Comparison of ENCODE assay signal across 10 mouse cellular contexts in genomic region chr14:79290683-79291425, GRCm38 (mm10). TPM values are rescaled to one million over a fixed set of nuclear protein-coding genes. Genes with fewer than 3 reads are reported as not detected.
A peak's percentile ranks its signal among the peaks of the same experiment; 100 is the strongest.
DNase-seq lines count a peak whose midpoint lies in the region; ATAC-seq and TF ChIP-seq lines count a peak whose summit lies in the region.
"Had no signal": no experiment of that assay in that cellular context is flagged by ENCODE, and none has a peak within 500 bp of the region (broad histone marks: within the 10 kb centered on the region; RNA-seq: fewer than 3 reads in every experiment).

No protein-coding gene starts in this region.

- TF ChIP-seq CTCF in cerebellum, adult 2 months (IDR thresholded peaks at IDR 0.05; ENCODE audit: borderline replicate concordance, insufficient read depth, low read depth, low read length), result no peak

- 52% methylated on average over 15 of the region's 15 CpGs for WGBS in heart, embryonic 11.5 days (ENCODE audit: insufficient replicate concordance)
- WGBS in forebrain, embryonic 13.5 days, result 6% methylated on average over 15 of the region's 15 CpGs
- WGBS in cerebellum, adult 2 months, result 58% methylated on average over 15 of the region's 15 CpGs

- H3K4me3 ChIP-seq in heart, embryonic 11.5 days (ENCODE audit: low read depth, low read length), result no peak overlapping the region
- H3K4me3 ChIP-seq in forebrain, embryonic 13.5 days, result no peak overlapping the region
- H3K4me3 ChIP-seq in cerebellum, adult 2 months (replicated peaks; ENCODE audit: insufficient read depth, low read depth, low read length), result no peak overlapping the region

- H3K4me1 ChIP-seq in heart, embryonic 11.5 days (ENCODE audit: control insufficient read depth, insufficient read depth, low read length), result peaks cover 16% of the 10 kb centered on the region
- H3K4me1 ChIP-seq in forebrain, embryonic 13.5 days, result peaks cover 59% of the 10 kb centered on the region
- peaks cover 8% of the 10 kb centered on the region for H3K4me1 ChIP-seq in cerebellum, adult 2 months (ENCODE audit: control insufficient read depth, insufficient read depth, low read length)

- ATAC-seq in heart, embryonic 11.5 days (replicated peaks; ENCODE audit: insufficient number of reproducible peaks, low FRiP score, low TSS enrichment), result no peak
- peak; percentile 52; the same call in 1 of the 2 replicates for ATAC-seq in forebrain, embryonic 13.5 days
- peak; percentile 16 for ATAC-seq in megakaryocyte progenitor cell, adult 5-6 weeks (replicated peaks; ENCODE audit: poor library complexity)

- H3K9me3 ChIP-seq in heart, embryonic 11.5 days (replicated peaks; ENCODE audit: control insufficient read depth, low read length), result no peaks in the 10 kb centered on the region
- H3K9me3 ChIP-seq in forebrain, embryonic 13.5 days (replicated peaks), result no peaks in the 10 kb centered on the region

- TF ChIP-seq POLR2A in cerebellum, adult 2 months (IDR thresholded peaks at IDR 0.05; ENCODE audit: borderline replicate concordance, insufficient read depth, low read length), result no peak

- no peaks in the 10 kb centered on the region for H3K27me3 ChIP-seq in heart, embryonic 11.5 days (ENCODE audit: control insufficient read depth, insufficient read depth, low read length)
- no peaks in the 10 kb centered on the region for H3K27me3 ChIP-seq in forebrain, embryonic 13.5 days
- no peaks in the 10 kb centered on the region for H3K27me3 ChIP-seq in cerebellum, adult 2 months (ENCODE audit: control insufficient read depth, insufficient read depth, low read length)

- no peak overlapping the region for H3K9ac ChIP-seq in heart, embryonic 11.5 days (ENCODE audit: low read depth, low read length)
- peak overlapping the region; percentile 26; the same call in 1 of the 2 replicates for H3K9ac ChIP-seq in forebrain, embryonic 13.5 days

- no peak for DNase-seq in heart, adult 8-10 months (ENCODE audit: low spot score)
- peak; percentile 40 for DNase-seq in CD4-positive helper T cell, adult 2 months (ENCODE audit: low read depth, low spot score)
- DNase-seq in ovary, postnatal 14 days (ENCODE audit: low spot score), result no peak
- no peak for DNase-seq in Muller cell, postnatal 12 days (ENCODE audit: inconsistent ontology term)
- no peak for DNase-seq in cerebellum, adult 2 months
- DNase-seq: cerebellum, adult 18-20 months had no signal

- H3K4me2 ChIP-seq in heart, embryonic 11.5 days, result 0 out of 2 replicates have a peak overlapping the region, but pooled peaks have one; percentile 3
- peak overlapping the region; percentile 42 for H3K4me2 ChIP-seq in forebrain, embryonic 13.5 days

- no peak overlapping the region for H3K27ac ChIP-seq in heart, embryonic 11.5 days (ENCODE audit: low read depth, low read length)
- peak overlapping the region; percentile 21; the same call in 1 of the 2 replicates for H3K27ac ChIP-seq in forebrain, embryonic 13.5 days
- H3K27ac ChIP-seq in cerebellum, adult 2 months (ENCODE audit: insufficient read depth, low read length), result no peak overlapping the region

- H3K36me3 ChIP-seq in heart, embryonic 11.5 days (ENCODE audit: control insufficient read depth, insufficient read depth, low read length), result no peaks in the 10 kb centered on the region
- peaks cover 10% of the 10 kb centered on the region for H3K36me3 ChIP-seq in forebrain, embryonic 13.5 days (ENCODE audit: poor library complexity, severe bottlenecking)

RNA-seq across cellular contexts. Expression of gene Rgcc, which starts 10.6 kb away (rescaled TPM):
- polyA plus RNA-seq in heart, embryonic 11.5 days (2014; fragmentation: Nextera tagmentation; extraction: Ambion mirVana), result 17.5 and 26.3 TPM in 2 replicates
- 10 to 100 TPM; 34.3 to 72.1 (median 56.2) TPM for total RNA-seq in heart, adult 8-10 months (2022)
- 78.3 and 106 TPM in 2 replicates for polyA plus RNA-seq in forebrain, embryonic 13.5 days (2015; fragmentation: Nextera tagmentation; extraction: Ambion mirVana)
- 183 and 199 TPM in 2 replicates for total RNA-seq in megakaryocyte progenitor cell, adult 5-6 weeks (2015)
- total RNA-seq in megakaryocyte progenitor cell, adult 5-6 weeks (2017), result 212 and 243 TPM in 2 replicates
- polyA plus RNA-seq in cerebellum, adult 2 months (2012; rRNA removed), result 41.5 and 45.1 TPM in 2 replicates

RNA-seq across cellular contexts. Expression of gene Zfp957, which starts 43.7 kb away (rescaled TPM):
- polyA plus RNA-seq in heart, embryonic 11.5 days (2014; fragmentation: Nextera tagmentation; extraction: Ambion mirVana), result not detected in 2 replicates
- total RNA-seq in heart, adult 8-10 months (2022), result not detected
- polyA plus RNA-seq in forebrain, embryonic 13.5 days (2015; fragmentation: Nextera tagmentation; extraction: Ambion mirVana), result not detected in 2 replicates
- not detected in 2 replicates for total RNA-seq in megakaryocyte progenitor cell, adult 5-6 weeks (2015)
- total RNA-seq in megakaryocyte progenitor cell, adult 5-6 weeks (2017), result not detected in 2 replicates
- not detected in 2 replicates for polyA plus RNA-seq in cerebellum, adult 2 months (2012; rRNA removed)
- polyA plus RNA-seq: kidney, embryonic 16.5 days had no signal
